Comparison of ENCODE assay signal across 19 mouse cellular contexts in genomic region chr10:85875812-85876211, GRCm38 (mm10). TPM values are rescaled to one million over a fixed set of nuclear protein-coding genes. Genes with fewer than 3 reads are reported as not detected.
"Had no signal": no experiment of that assay in that cellular context is flagged by ENCODE, and none has a peak within 500 bp of the region (broad histone marks: within the 10 kb centered on the region; RNA-seq: fewer than 3 reads in every experiment).

No protein-coding gene starts in this region.

- H3K27me3 ChIP-seq: liver, embryonic 12.5 days; midbrain, embryonic 12.5 days; neural tube, embryonic 13.5 days; neural tube, embryonic 15.5 days had no signal

- ATAC-seq: liver, embryonic 12.5 days; midbrain, embryonic 16.5 days had no signal

- DNase-seq: lung, embryonic 14.5 days; midbrain, embryonic 14.5 days; retina, postnatal 1 day; right cerebral cortex, adult 18-20 months; right cerebral cortex, postnatal 25 days; right cerebral cortex, postnatal 4 days; spleen, adult 18-20 months; thymus, adult 18-20 months; thymus, postnatal 14 days; thymus, postnatal 36 days had no signal

- H3K4me3 ChIP-seq: liver, embryonic 12.5 days; midbrain, embryonic 10.5 days; midbrain, embryonic 12.5 days; myocyte; neural tube, embryonic 13.5 days; neural tube, embryonic 15.5 days had no signal

- H3K9ac ChIP-seq: liver, embryonic 12.5 days; liver, embryonic 14.5 days; lung, embryonic 14.5 days; midbrain, embryonic 12.5 days; neural tube, embryonic 13.5 days; neural tube, embryonic 15.5 days had no signal

- H3K27ac ChIP-seq: liver, embryonic 12.5 days; liver, embryonic 14.5 days; midbrain, embryonic 10.5 days; midbrain, embryonic 12.5 days; neural tube, embryonic 13.5 days; neural tube, embryonic 15.5 days had no signal

- H3K9me3 ChIP-seq: liver, embryonic 12.5 days; midbrain, embryonic 10.5 days; midbrain, embryonic 12.5 days; neural tube, embryonic 13.5 days; neural tube, embryonic 15.5 days had no signal

- H3K4me2 ChIP-seq: liver, embryonic 12.5 days; lung, embryonic 14.5 days; midbrain, embryonic 12.5 days; neural tube, embryonic 13.5 days; neural tube, embryonic 15.5 days had no signal

RNA-seq across cellular contexts. Expression of gene Ascl4, which starts 51.7 kb away (rescaled TPM):
- polyA plus RNA-seq: liver, embryonic 12.5 days; liver, embryonic 14.5 days; liver, embryonic 16.5 days; myocyte; neural tube, embryonic 13.5 days had no signal
